ENCODE assay signal across 27 mouse cellular contexts in genomic region chr2:84919601-84920108, GRCm38 (mm10). TPM values are rescaled to one million over a fixed set of nuclear protein-coding genes. Genes with fewer than 3 reads are reported as not detected.
"Had no signal": no experiment of that assay in that cellular context is flagged by ENCODE, and none has a peak within 500 bp of the region (broad histone marks: within the 10 kb centered on the region; RNA-seq: fewer than 3 reads in every experiment).

No protein-coding gene starts in this region.

- H3K36me3 ChIP-seq: heart, embryonic 13.5 days; heart, embryonic 15.5 days; hindbrain, embryonic 10.5 days; hindbrain, embryonic 13.5 days; intestine, embryonic 15.5 days; limb, embryonic 13.5 days; limb, embryonic 15.5 days had no signal

- H3K9ac ChIP-seq: heart, embryonic 13.5 days; heart, embryonic 15.5 days; hindbrain, embryonic 13.5 days; intestine, embryonic 15.5 days; limb, embryonic 13.5 days; limb, embryonic 15.5 days; liver, embryonic 14.5 days had no signal

- H3K4me2 ChIP-seq: heart, embryonic 11.5 days; heart, embryonic 13.5 days; heart, embryonic 15.5 days; hindbrain, embryonic 13.5 days; intestine, embryonic 15.5 days; limb, embryonic 13.5 days; limb, embryonic 15.5 days had no signal

- H3K4me3 ChIP-seq: heart, adult 2 months; heart, embryonic 13.5 days; heart, embryonic 15.5 days; hindbrain, embryonic 10.5 days; hindbrain, embryonic 13.5 days; intestine, embryonic 15.5 days; layer of hippocampus, adult 2 months; left cerebral cortex, adult 2 months; limb, embryonic 13.5 days; limb, embryonic 15.5 days had no signal

- H3K27ac ChIP-seq: heart, adult 2 months; heart, embryonic 13.5 days; heart, embryonic 15.5 days; hindbrain, embryonic 10.5 days; hindbrain, embryonic 13.5 days; intestine, embryonic 15.5 days; layer of hippocampus, adult 2 months; left cerebral cortex, adult 2 months; limb, embryonic 13.5 days; limb, embryonic 15.5 days; liver, embryonic 14.5 days had no signal

- H3K4me1 ChIP-seq: hindbrain, embryonic 10.5 days; hindbrain, embryonic 13.5 days; limb, embryonic 13.5 days had no signal

- DNase-seq: gastrocnemius, postnatal 14 days; gastrocnemius, postnatal 36 days; heart, adult 2 months; heart, postnatal 14 days; heart, postnatal 4 days; kidney, adult 18-20 months; kidney, adult 8-10 months; kidney, postnatal 10 days; kidney, postnatal 25 days; kidney, postnatal 4 days; left cerebral cortex, postnatal 4 days had no signal

- H3K9me3 ChIP-seq: heart, embryonic 15.5 days; hindbrain, embryonic 10.5 days; intestine, embryonic 15.5 days; limb, embryonic 15.5 days had no signal

- H3K27me3 ChIP-seq: heart, embryonic 13.5 days; heart, embryonic 15.5 days; hindbrain, embryonic 13.5 days; intestine, embryonic 15.5 days; limb, embryonic 13.5 days; limb, embryonic 15.5 days had no signal

- ATAC-seq: hindbrain, embryonic 16.5 days; inflammation-experienced regulatory T-cells, adult 6 months; intestine, embryonic 15.5 days; intestine, postnatal 0 days had no signal

RNA-seq across cellular contexts. Expression of gene Rtn4rl2, which starts 33.1 kb away (rescaled TPM):
- total RNA-seq: liver, adult 2 months had no signal
- polyA plus RNA-seq: inflammation-experienced regulatory T-cells, adult 6 months; liver, embryonic 16.5 days had no signal
